Mouse (Mus musculus) frontal cortex, postnatal 36 days (tissue): Measurements from ENCODE around the gene Vipr1.
"Not testable (repeated sequence)": the region's sequence is repeated elsewhere in the genome, so short reads cannot be mapped to it uniquely, and the experiment has no call there.

Experiments
- DNase-seq, 2 experiments: peaks; one replicate each; pipeline ENCODE4 v3.0.0; 2022; ENCODE audit warnings: low spot score in 2 of 2

The Vipr1 gene

GRCm38 (mm10) chr9:121642401-121643181, at the start of gene Vipr1:
Gene Vipr1 (plus strand): TSS chr9:121642716.
- peak; percentile 83 to 87 for DNase-seq

- DNase-seq: peak; percentile 45 to 49
These were observed 49.5 kb upstream of the Vipr1 start for GRCm38 (mm10) chr9:121592948-121593550.

GRCm38 (mm10) chr9:121593768-121594167, 48.7 kb upstream of the Vipr1 start:
- DNase-seq: not testable (repeated sequence)

- DNase-seq: no peak
These were observed 47.7 kb upstream of the Vipr1 start for GRCm38 (mm10) chr9:121594771-121595170.

- DNase-seq: no peak
These were observed 44.4 kb upstream of the Vipr1 start for GRCm38 (mm10) chr9:121598106-121598505.

GRCm38 (mm10) chr9:121599551-121599950, 43.0 kb upstream of the Vipr1 start:
- DNase-seq: no peak

- peak; percentile 51 to 82 for DNase-seq
These were observed 42.2 kb upstream of the Vipr1 start for GRCm38 (mm10) chr9:121600201-121600860.

GRCm38 (mm10) chr9:121600861-121601427, 41.6 kb upstream of the Vipr1 start:
- peak; percentile 69 to 72 for DNase-seq

GRCm38 (mm10) chr9:121602381-121602780, 40.1 kb upstream of the Vipr1 start:
- no peak for DNase-seq

- DNase-seq: peak; percentile 79 to 86
These were observed 36.9 kb upstream of the Vipr1 start for GRCm38 (mm10) chr9:121605414-121606278.

- DNase-seq: no peak
These were observed 35.9 kb upstream of the Vipr1 start for GRCm38 (mm10) chr9:121606498-121607096.

- no peak for DNase-seq
These were observed 33.1 kb upstream of the Vipr1 start for GRCm38 (mm10) chr9:121609381-121609780.

- DNase-seq: no peak
These were observed 29.3 kb upstream of the Vipr1 start for GRCm38 (mm10) chr9:121613192-121613591.

- no peak for DNase-seq
These were observed 28.2 kb upstream of the Vipr1 start for GRCm38 (mm10) chr9:121614241-121614757.

- no peak for DNase-seq
These were observed 26.0 kb upstream of the Vipr1 start for GRCm38 (mm10) chr9:121616471-121616870.

GRCm38 (mm10) chr9:121619441-121619840, 23.1 kb upstream of the Vipr1 start:
- DNase-seq: no peak

- no peak for DNase-seq
These were observed 19.3 kb upstream of the Vipr1 start for GRCm38 (mm10) chr9:121623235-121623634.

GRCm38 (mm10) chr9:121624920-121625319, 17.6 kb upstream of the Vipr1 start:
- no peak for DNase-seq

GRCm38 (mm10) chr9:121630627-121631026, 11.9 kb upstream of the Vipr1 start:
- peak in 1 of 2 experiments; percentile 39 for DNase-seq

- DNase-seq: no peak
These were observed 10.6 kb upstream of the Vipr1 start for GRCm38 (mm10) chr9:121631946-121632345.

GRCm38 (mm10) chr9:121632891-121633290, 9.6 kb upstream of the Vipr1 start:
- no peak for DNase-seq
